Mouse (Mus musculus): ENCODE measurements around the gene Carns1.

DNA sequence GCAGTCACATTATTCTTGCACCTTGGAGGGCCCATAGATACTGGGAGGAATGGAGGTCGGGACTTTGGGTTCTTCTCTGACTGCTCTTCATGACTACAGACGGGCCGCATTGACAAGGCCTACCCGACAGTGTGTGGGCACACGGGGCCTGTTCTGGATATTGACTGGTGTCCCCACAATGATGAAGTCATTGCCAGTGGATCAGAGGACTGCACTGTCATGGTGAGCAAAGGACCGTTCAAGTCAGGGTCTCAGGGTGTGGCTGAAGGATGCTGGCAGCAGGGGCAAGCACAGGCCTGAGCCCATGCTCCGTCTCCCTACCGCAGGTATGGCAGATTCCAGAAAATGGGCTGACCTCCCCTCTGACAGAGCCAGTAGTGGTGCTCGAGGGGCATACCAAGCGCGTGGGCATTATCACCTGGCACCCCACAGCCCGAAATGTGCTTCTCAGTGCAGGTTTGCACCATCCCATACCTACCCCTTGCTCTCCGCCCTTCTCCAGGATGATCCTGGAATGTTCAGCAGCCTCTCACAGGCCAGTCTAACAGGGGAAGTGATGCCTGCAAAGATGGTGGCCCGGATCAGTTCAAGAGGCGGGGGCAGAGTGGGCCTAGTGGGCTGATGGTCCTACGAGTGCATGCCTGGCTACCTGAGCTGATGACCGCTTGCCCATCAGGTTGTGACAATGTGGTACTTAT is 25.4 kb downstream of the Carns1 start:
- TF ChIP-seq CTCF (IDR thresholded peaks at IDR 0.05; ENCODE audit: low read depth) (no peak), EP300 (IDR thresholded peaks at IDR 0.05; ENCODE audit: low read depth) (no peak)
